1 mouse cellular context compared by ENCODE assay signal in genomic region chr10:24149135-24149781, GRCm38 (mm10).
TF ChIP-seq lines count a peak whose summit lies in the region.

Stx7 (plus strand) TSS chr10:24149302.

TF ChIP-seq in CH12.LX, 34 proteins besides CTCF, POLR2A, EP300 and RAD21 (continued from another document):
- TF ChIP-seq TCF12 (IDR thresholded peaks at IDR 0.05; ENCODE audit: low read depth, low read length) (peak; percentile 74; the same call in 1 of the 2 replicates), SIN3A (IDR thresholded peaks at IDR 0.05; ENCODE audit: low read length) (peak; percentile 94), NRF1 (IDR thresholded peaks at IDR 0.05; ENCODE audit: low read depth, low read length) (peak; percentile 97), MEF2A (IDR thresholded peaks at IDR 0.05; ENCODE audit: borderline replicate concordance, low read depth, low read length) (peak; percentile 44; the same call in 1 of the 2 replicates), ZC3H11A (IDR thresholded peaks at IDR 0.05; ENCODE audit: low read depth, low read length) (no peak), UBTF (IDR thresholded peaks at IDR 0.05; ENCODE audit: low read depth, low read length) (peak; percentile 95), NELFE (IDR thresholded peaks at IDR 0.05; ENCODE audit: low read depth, low read length) (peak; percentile 63)
TF ChIP-seq in CH12.LX: peak in this region for 14.
